ENCODE assay signal across 8 mouse cellular contexts in the genomic region with DNA sequence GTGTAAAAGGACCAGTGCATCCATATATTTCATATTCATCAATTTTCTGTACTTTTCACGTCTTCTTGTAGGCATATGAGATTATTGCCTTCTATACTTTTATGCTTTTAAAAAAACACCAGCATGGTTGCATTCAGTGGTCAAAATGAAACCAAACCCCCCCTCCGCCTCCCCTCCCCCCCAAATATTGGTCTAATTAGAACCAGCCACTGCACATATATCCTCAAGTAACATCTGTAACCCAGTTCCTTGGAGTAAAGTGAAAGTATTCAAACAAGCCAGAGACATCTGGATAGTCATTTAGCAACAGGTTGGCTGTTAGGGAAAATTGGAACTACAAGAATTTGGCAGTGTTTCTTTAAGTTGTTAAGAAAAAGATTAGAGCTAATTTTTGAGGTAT. TPM values are rescaled to one million over a fixed set of nuclear protein-coding genes. Genes with fewer than 3 reads are reported as not detected.
DNase-seq lines count a peak whose midpoint lies in the region; ATAC-seq and TF ChIP-seq lines count a peak whose summit lies in the region.

No protein-coding gene starts in this region.

- H3K9me3 ChIP-seq in embryonic facial prominence, embryonic 13.5 days, result no peaks in the 10 kb centered on the region
- H3K9me3 ChIP-seq in intestine, embryonic 14.5 days (ENCODE audit: control insufficient read depth, low read length), result no peaks in the 10 kb centered on the region
- H3K9me3 ChIP-seq in neural tube, embryonic 12.5 days, result no peaks in the 10 kb centered on the region

- peak overlapping the region; percentile 98 for H3K4me2 ChIP-seq in embryonic facial prominence, embryonic 13.5 days
- peak overlapping the region; percentile 99 for H3K4me2 ChIP-seq in intestine, embryonic 14.5 days (ENCODE audit: low read length)
- H3K4me2 ChIP-seq in neural tube, embryonic 12.5 days (replicated peaks), result peak overlapping the region; percentile 96

- DNase-seq in left cerebral cortex, adult 2 months (ENCODE audit: extremely low spot score in 1 of 2, low spot score in 2 of 2), result no peak
- no peak for DNase-seq in left cerebral cortex, postnatal 4 days
- DNase-seq in intestine, embryonic 14.5 days (ENCODE audit: low spot score), result no peak
- no peak for DNase-seq in MN1 (ENCODE audit: low spot score)
- DNase-seq in cerebellum, postnatal 14 days, result no peak
- DNase-seq in cerebellum, adult 11-12 months, result no peak

- H3K9ac ChIP-seq in embryonic facial prominence, embryonic 13.5 days, result peak overlapping the region; percentile 91; the same call in 1 of the 2 replicates
- peak overlapping the region; percentile 83 for H3K9ac ChIP-seq in intestine, embryonic 14.5 days (ENCODE audit: low read length)
- H3K9ac ChIP-seq in neural tube, embryonic 12.5 days, result no peak overlapping the region

- peaks cover 21% of the 10 kb centered on the region for H3K27me3 ChIP-seq in embryonic facial prominence, embryonic 13.5 days
- peaks cover 27% of the 10 kb centered on the region for H3K27me3 ChIP-seq in intestine, embryonic 14.5 days (replicated peaks; ENCODE audit: control insufficient read depth, insufficient read depth, low read length)
- peaks cover 30% of the 10 kb centered on the region for H3K27me3 ChIP-seq in neural tube, embryonic 12.5 days (replicated peaks)

- WGBS in embryonic facial prominence, embryonic 13.5 days, result 20% methylated on average over 2 of the region's 2 CpGs
- WGBS in intestine, embryonic 14.5 days, result 57% methylated on average over 2 of the region's 2 CpGs
- 44% methylated on average over 2 of the region's 2 CpGs for WGBS in neural tube, embryonic 12.5 days

- peaks cover 15% of the 10 kb centered on the region; the same call in 1 of the 2 replicates for H3K4me1 ChIP-seq in embryonic facial prominence, embryonic 13.5 days
- peaks cover 15% of the 10 kb centered on the region for H3K4me1 ChIP-seq in intestine, embryonic 14.5 days (replicated peaks; ENCODE audit: control insufficient read depth, insufficient read depth, low read length)
- peaks cover 21% of the 10 kb centered on the region for H3K4me1 ChIP-seq in neural tube, embryonic 12.5 days

- intact Hi-C loops in left cerebral cortex, adult 2 months (cut with DNase I), result loop anchor here (1.0 kb wide), 1 partner anchor 9 kb away; a partner anchor contains a TSS
- intact Hi-C loops in left cerebral cortex, postnatal 4 days (cut with DNase I), result loop anchor here (5.0 to 10.0 kb wide), 2 partner anchors 190 to 317 kb away; no protein-coding TSS in a partner anchor

- no peak for TF ChIP-seq CTCF in left cerebral cortex, adult 2 months (IDR thresholded peaks at IDR 0.05)

- H3K27ac ChIP-seq in left cerebral cortex, adult 2 months, result peak overlapping the region; percentile 94; the same call in 1 of the 2 replicates
- peak overlapping the region; percentile 91; the same call in 1 of the 2 replicates for H3K27ac ChIP-seq in embryonic facial prominence, embryonic 13.5 days
- H3K27ac ChIP-seq in intestine, embryonic 14.5 days (ENCODE audit: low read depth), result no peak overlapping the region
- no peak overlapping the region for H3K27ac ChIP-seq in neural tube, embryonic 12.5 days

- no peak for ATAC-seq in embryonic facial prominence, embryonic 13.5 days (ENCODE audit: insufficient number of reproducible peaks, insufficient read depth, low FRiP score, low TSS enrichment, low read depth)
- ATAC-seq in intestine, embryonic 14.5 days (replicated peaks; ENCODE audit: low FRiP score, low TSS enrichment, low read depth), result no peak
- no peak for ATAC-seq in neural tube, embryonic 12.5 days (ENCODE audit: low FRiP score, low read depth)

- peak overlapping the region; percentile 76 for H3K4me3 ChIP-seq in left cerebral cortex, adult 2 months
- peak overlapping the region; percentile 78 for H3K4me3 ChIP-seq in embryonic facial prominence, embryonic 13.5 days
- H3K4me3 ChIP-seq in intestine, embryonic 14.5 days (ENCODE audit: low read depth, low read length), result peak overlapping the region; percentile 67
- H3K4me3 ChIP-seq in neural tube, embryonic 12.5 days, result no peak overlapping the region

- no peaks in the 10 kb centered on the region for H3K36me3 ChIP-seq in embryonic facial prominence, embryonic 13.5 days
- H3K36me3 ChIP-seq in intestine, embryonic 14.5 days (ENCODE audit: control insufficient read depth, insufficient read depth, low read length), result no peaks in the 10 kb centered on the region
- H3K36me3 ChIP-seq in neural tube, embryonic 12.5 days, result no peaks in the 10 kb centered on the region

RNA-seq across cellular contexts. Expression of a gene that starts 0.5 kb away (rescaled TPM):
- 1 to 10 TPM; 3.4 to 4.5 TPM for total RNA-seq in left cerebral cortex, adult 2 months (2021)
- 10 to 100 TPM in 1 of 2 experiments, 1 to 10 TPM in 1; 8.1 to 10.4 TPM for total RNA-seq in left cerebral cortex, postnatal 4 days (2021)
- 10.9 and 15.9 TPM in 2 replicates for polyA plus RNA-seq in embryonic facial prominence, embryonic 13.5 days (2015; fragmentation: Nextera tagmentation; extraction: Ambion mirVana)
- polyA plus RNA-seq in intestine, embryonic 14.5 days (2014; fragmentation: Nextera tagmentation; extraction: Ambion mirVana), result 5.7 and 6.2 TPM in 2 replicates
- 6.8 and 7.5 TPM in 2 replicates for polyA plus RNA-seq in neural tube, embryonic 12.5 days (2016; fragmentation: Nextera tagmentation; extraction: Ambion mirVana)

RNA-seq across cellular contexts. Expression of a gene that starts 8.9 kb away (rescaled TPM):
- 10 to 100 TPM; 24.0 to 24.3 TPM for total RNA-seq in left cerebral cortex, adult 2 months (2021)
- 10 to 100 TPM; 43.6 TPM for total RNA-seq in left cerebral cortex, postnatal 4 days (2021)
- 24.6 and 27.5 TPM in 2 replicates for polyA plus RNA-seq in embryonic facial prominence, embryonic 13.5 days (2015; fragmentation: Nextera tagmentation; extraction: Ambion mirVana)
- 30.4 and 32.6 TPM in 2 replicates for polyA plus RNA-seq in intestine, embryonic 14.5 days (2014; fragmentation: Nextera tagmentation; extraction: Ambion mirVana)
- 41.7 and 46.1 TPM in 2 replicates for polyA plus RNA-seq in neural tube, embryonic 12.5 days (2016; fragmentation: Nextera tagmentation; extraction: Ambion mirVana)

Comparison
In these comparisons a context has a peak if more than half of its experiments do, and no peak if none do; other contexts are left out.
1. H3K27ac ChIP-seq: peak in left cerebral cortex, adult 2 months (single experiment) and embryonic facial prominence, embryonic 13.5 days (single experiment); none in intestine, embryonic 14.5 days (single experiment) and neural tube, embryonic 12.5 days (single experiment).
2. Peak in every context shown above with its lines, with median percentiles within 50 percentile points of each other: H3K4me2 ChIP-seq.